Mouse (Mus musculus): ENCODE measurements around the gene Mettl23. TPM values are rescaled to one million over a fixed set of nuclear protein-coding genes. Genes with fewer than 3 reads are reported as not detected.

The Mettl23 gene
- polyA plus RNA-seq, 1 experiment from 2014 or later, result 60.4 TPM

DNA sequence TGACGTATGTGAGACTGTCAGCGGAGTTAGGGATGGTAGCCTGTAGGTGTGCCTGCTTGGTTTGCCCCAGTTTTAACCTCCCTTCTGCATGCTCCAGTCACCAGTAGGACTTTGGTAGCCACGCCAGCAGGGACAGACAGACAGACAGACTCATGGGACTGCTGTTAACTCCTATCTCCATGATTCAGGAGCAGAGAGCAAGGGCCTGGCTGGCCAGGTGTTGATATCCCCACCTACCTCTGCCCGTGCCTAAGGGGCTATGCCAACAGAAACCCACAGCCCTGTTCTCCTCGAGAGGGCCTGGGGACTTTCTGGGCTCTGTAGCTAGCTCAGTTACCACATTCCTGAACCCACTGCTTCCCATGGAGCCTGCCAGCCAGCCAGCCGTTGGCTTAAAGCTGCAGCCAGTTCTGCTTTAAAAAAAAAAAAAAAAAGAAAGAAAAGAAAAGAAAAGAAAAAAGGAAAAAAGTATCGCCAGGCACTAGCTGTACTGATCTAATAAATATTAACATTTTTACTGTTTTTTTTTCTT is 28.1 kb upstream of the Mettl23 start:
- H3K4me3 ChIP-seq (ENCODE audit: low read depth, low read length), result no peak overlapping the region
- H3K9ac ChIP-seq (ENCODE audit: low read depth, low read length), result 0 out of 2 replicates have a peak overlapping the region, but pooled peaks have one; percentile 56
- no peaks in the 10 kb centered on the region for H3K27me3 ChIP-seq (ENCODE audit: control insufficient read depth, insufficient read depth, low read length)
- 30% methylated on average over 7 of the region's 7 CpGs for WGBS (ENCODE audit: insufficient replicate concordance)
- no peaks in the 10 kb centered on the region for H3K9me3 ChIP-seq (replicated peaks; ENCODE audit: control insufficient read depth, low read length)
- H3K4me2 ChIP-seq, result peak overlapping the region; percentile 35; the same call in 1 of the 2 replicates
- peak overlapping the region; percentile 77 for H3K27ac ChIP-seq (ENCODE audit: low read depth, low read length)
- H3K4me1 ChIP-seq (ENCODE audit: control insufficient read depth, insufficient read depth, low read length), result peaks cover 52% of the 10 kb centered on the region
- ATAC-seq (replicated peaks; ENCODE audit: insufficient number of reproducible peaks, low FRiP score, low TSS enrichment), result no peak
- H3K36me3 ChIP-seq (ENCODE audit: control insufficient read depth, insufficient read depth, low read length), result no peaks in the 10 kb centered on the region

GRCm38 (mm10) chr11:116816769-116817168 is 26.3 kb upstream of the Mettl23 start:
- H3K9me3 ChIP-seq (replicated peaks; ENCODE audit: control insufficient read depth, low read length), result no peaks in the 10 kb centered on the region
- ATAC-seq (replicated peaks; ENCODE audit: insufficient number of reproducible peaks, low FRiP score, low TSS enrichment), result no peak
- H3K4me1 ChIP-seq (ENCODE audit: control insufficient read depth, insufficient read depth, low read length), result peaks cover 60% of the 10 kb centered on the region
- WGBS (ENCODE audit: insufficient replicate concordance), result 61% methylated on average over 5 of the region's 5 CpGs
- H3K4me3 ChIP-seq (ENCODE audit: low read depth, low read length), result no peak overlapping the region
- no peaks in the 10 kb centered on the region for H3K27me3 ChIP-seq (ENCODE audit: control insufficient read depth, insufficient read depth, low read length)
- H3K36me3 ChIP-seq (ENCODE audit: control insufficient read depth, insufficient read depth, low read length), result no peaks in the 10 kb centered on the region
- H3K4me2 ChIP-seq, result no peak overlapping the region
- no peak overlapping the region for H3K9ac ChIP-seq (ENCODE audit: low read depth, low read length)
- no peak overlapping the region for H3K27ac ChIP-seq (ENCODE audit: low read depth, low read length)

DNA sequence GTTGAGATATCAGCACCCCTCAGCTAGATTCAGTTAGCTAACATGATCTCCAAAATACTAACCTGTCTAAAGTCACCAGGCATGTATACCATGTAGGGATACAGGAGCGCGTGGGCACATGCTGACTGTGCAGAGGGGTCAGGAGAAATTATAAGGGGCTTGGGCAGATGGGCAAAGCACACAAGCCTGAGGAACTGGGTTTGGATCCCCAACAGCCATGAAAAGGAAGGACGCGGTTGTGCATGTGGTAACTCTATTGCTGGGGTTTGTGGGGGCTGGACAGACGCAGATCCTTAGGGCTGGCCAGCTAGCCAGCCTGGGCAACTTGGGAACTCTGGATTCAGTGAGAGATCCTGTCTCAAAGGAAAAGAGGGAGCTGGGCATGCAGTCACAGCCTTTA is 25.5 kb upstream of the Mettl23 start:
- H3K4me1 ChIP-seq (ENCODE audit: control insufficient read depth, insufficient read depth, low read length), result peaks cover 61% of the 10 kb centered on the region
- WGBS (ENCODE audit: insufficient replicate concordance), result 91% methylated on average over 5 of the region's 5 CpGs

GRCm38 (mm10) chr11:116818722-116819121 is 24.4 kb upstream of the Mettl23 start:
- no peaks in the 10 kb centered on the region for H3K27me3 ChIP-seq (ENCODE audit: control insufficient read depth, insufficient read depth, low read length)
- peak overlapping the region; percentile 3; the same call in 1 of the 2 replicates for H3K9ac ChIP-seq (ENCODE audit: low read depth, low read length)
- no peaks in the 10 kb centered on the region for H3K9me3 ChIP-seq (replicated peaks; ENCODE audit: control insufficient read depth, low read length)
- H3K4me1 ChIP-seq (ENCODE audit: control insufficient read depth, insufficient read depth, low read length), result peaks cover 52% of the 10 kb centered on the region
- no peak for ATAC-seq (replicated peaks; ENCODE audit: insufficient number of reproducible peaks, low FRiP score, low TSS enrichment)
- H3K4me3 ChIP-seq (ENCODE audit: low read depth, low read length), result no peak overlapping the region
- no peaks in the 10 kb centered on the region for H3K36me3 ChIP-seq (ENCODE audit: control insufficient read depth, insufficient read depth, low read length)
- H3K27ac ChIP-seq (ENCODE audit: low read depth, low read length), result no peak overlapping the region
- 54% methylated on average over 8 of the region's 8 CpGs for WGBS (ENCODE audit: insufficient replicate concordance)
- no peak overlapping the region for H3K4me2 ChIP-seq

More for the DNA sequence above, 25.5 kb upstream of the Mettl23 start:
- Histone ChIP-seq H3K27me3 (ENCODE audit: control insufficient read depth, insufficient read depth, low read length) (no peaks in the 10 kb centered on the region), H3K4me2 (no peak overlapping the region), H3K9me3 (replicated peaks; ENCODE audit: control insufficient read depth, low read length) (no peaks in the 10 kb centered on the region), H3K27ac (ENCODE audit: low read depth, low read length) (no peak overlapping the region), H3K36me3 (ENCODE audit: control insufficient read depth, insufficient read depth, low read length) (no peaks in the 10 kb centered on the region), H3K4me3 (ENCODE audit: low read depth, low read length) (no peak overlapping the region), H3K9ac (ENCODE audit: low read depth, low read length) (no peak overlapping the region)
- ATAC-seq (replicated peaks; ENCODE audit: insufficient number of reproducible peaks, low FRiP score, low TSS enrichment), result no peak

DNA sequence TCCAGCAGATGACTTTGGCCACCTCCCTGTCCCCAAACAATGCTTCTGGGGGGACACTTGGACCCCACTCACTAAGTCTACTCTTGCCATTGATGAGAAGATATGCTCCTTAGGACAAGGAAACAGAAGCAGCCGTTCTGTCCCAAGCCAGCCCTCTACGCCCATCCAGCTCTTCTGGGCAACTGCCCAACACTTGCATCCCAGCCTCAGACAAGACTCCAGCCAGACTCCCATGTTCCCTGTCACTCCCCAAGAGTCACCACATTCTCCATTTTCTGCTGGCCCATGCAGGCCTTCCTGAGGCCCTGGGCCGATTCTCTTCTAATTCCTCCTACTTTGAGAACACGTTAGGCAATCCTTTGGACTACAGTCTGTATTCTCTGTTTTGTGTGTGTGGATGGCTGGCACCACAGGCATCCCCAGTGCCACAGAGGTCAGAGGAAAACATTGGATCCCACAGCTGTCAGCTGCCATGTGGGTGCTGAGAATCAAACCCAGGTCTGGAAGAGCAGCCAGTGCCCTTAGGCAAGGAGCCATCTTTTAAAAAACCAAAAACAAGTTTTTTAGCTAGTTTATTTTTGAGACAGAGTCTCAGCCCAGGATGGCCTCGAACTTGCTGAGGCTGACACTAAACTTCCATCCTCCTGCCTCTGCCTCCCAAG is 23.0 kb upstream of the Mettl23 start:
- H3K27ac ChIP-seq (ENCODE audit: low read depth, low read length), result peak overlapping the region; percentile 77; the same call in 1 of the 2 replicates
- H3K27me3 ChIP-seq (ENCODE audit: control insufficient read depth, insufficient read depth, low read length), result no peaks in the 10 kb centered on the region
- H3K4me2 ChIP-seq, result no peak overlapping the region
- WGBS (ENCODE audit: insufficient replicate concordance), result 86% methylated on average over 5 of the region's 5 CpGs
- no peaks in the 10 kb centered on the region for H3K9me3 ChIP-seq (replicated peaks; ENCODE audit: control insufficient read depth, low read length)
- no peak for ATAC-seq (replicated peaks; ENCODE audit: insufficient number of reproducible peaks, low FRiP score, low TSS enrichment)
- H3K9ac ChIP-seq (ENCODE audit: low read depth, low read length), result no peak overlapping the region
- no peak overlapping the region for H3K4me3 ChIP-seq (ENCODE audit: low read depth, low read length)
- no peaks in the 10 kb centered on the region for H3K36me3 ChIP-seq (ENCODE audit: control insufficient read depth, insufficient read depth, low read length)
- H3K4me1 ChIP-seq (ENCODE audit: control insufficient read depth, insufficient read depth, low read length), result peaks cover 38% of the 10 kb centered on the region

DNA sequence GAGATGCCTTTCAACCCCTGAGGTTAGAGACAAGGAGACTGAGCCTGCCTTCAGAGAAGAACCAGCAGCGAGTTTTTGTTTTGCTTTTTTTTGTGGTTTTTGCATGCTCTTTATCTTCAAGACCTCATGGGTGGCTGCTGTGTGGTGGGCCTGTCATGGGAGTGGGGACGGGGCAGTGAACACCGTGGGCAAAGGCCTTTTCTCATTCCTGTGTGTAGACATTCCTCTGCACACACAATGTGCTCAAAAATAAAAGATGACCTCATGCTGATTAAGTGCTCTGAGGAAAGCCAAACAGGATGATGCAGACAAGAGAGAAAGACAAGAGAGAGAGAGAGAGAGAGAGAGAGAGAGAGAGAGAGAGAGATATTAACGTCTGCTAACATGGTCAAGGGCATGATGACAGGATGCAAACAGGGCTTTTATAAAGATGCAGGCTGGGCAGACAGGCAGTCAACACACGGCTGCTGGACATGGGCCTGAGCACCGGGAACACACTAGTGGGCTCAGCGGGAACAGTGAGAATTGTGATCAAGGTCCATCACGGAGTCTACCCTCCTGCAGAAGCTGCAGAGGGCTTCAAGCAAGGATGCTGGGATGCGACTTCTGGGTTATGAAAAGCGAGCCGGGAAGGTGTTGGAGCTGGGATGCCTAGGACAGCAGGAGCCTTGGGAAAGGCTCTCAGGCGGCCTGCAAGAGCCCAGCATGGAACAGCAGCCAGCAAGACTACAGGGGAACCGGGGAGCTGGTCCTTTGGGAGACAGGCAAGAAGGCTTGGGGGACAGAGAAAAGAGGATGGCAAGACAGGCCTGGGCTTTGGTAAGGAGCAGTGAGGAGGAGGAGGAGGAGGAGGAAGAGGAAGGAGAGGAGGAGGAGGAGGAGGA is 21.8 kb upstream of the Mettl23 start:
- Histone ChIP-seq H3K4me1 (ENCODE audit: control insufficient read depth, insufficient read depth, low read length) (peaks cover 41% of the 10 kb centered on the region), H3K9ac (ENCODE audit: low read depth, low read length) (peak overlapping the region; percentile 58), H3K4me3 (ENCODE audit: low read depth, low read length) (no peak overlapping the region), H3K27me3 (ENCODE audit: control insufficient read depth, insufficient read depth, low read length) (no peaks in the 10 kb centered on the region), H3K36me3 (ENCODE audit: control insufficient read depth, insufficient read depth, low read length) (no peaks in the 10 kb centered on the region), H3K4me2 (peak overlapping the region; percentile 43), H3K9me3 (replicated peaks; ENCODE audit: control insufficient read depth, low read length) (no peaks in the 10 kb centered on the region), H3K27ac (ENCODE audit: low read depth, low read length) (peak overlapping the region; percentile 77)
- 45% methylated on average over 13 of the region's 13 CpGs for WGBS (ENCODE audit: insufficient replicate concordance)
- no peak for ATAC-seq (replicated peaks; ENCODE audit: insufficient number of reproducible peaks, low FRiP score, low TSS enrichment)

DNA sequence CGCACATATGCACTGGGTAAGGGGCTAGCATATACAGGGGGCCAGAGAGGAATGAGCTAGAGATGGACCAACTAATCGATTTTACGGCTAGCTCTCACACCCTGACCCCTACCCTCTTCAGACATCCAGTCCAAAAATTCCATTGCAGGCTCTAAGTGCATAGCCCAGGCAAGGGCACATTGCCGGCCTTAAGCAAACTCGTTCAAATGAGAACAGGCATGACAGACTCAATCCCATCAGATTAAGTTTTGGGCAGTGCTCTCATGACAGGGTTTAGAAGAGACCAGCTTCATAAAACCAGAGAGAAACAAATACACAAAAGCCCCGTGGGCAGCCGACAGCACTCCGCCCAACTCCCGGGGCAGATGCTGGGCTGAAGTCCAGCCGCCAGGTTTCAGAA is 20.9 kb upstream of the Mettl23 start:
- H3K9me3 ChIP-seq (replicated peaks; ENCODE audit: control insufficient read depth, low read length), result no peaks in the 10 kb centered on the region
- H3K27me3 ChIP-seq (ENCODE audit: control insufficient read depth, insufficient read depth, low read length), result no peaks in the 10 kb centered on the region
- H3K4me2 ChIP-seq, result peak overlapping the region; percentile 43; the same call in 1 of the 2 replicates
- H3K4me3 ChIP-seq (ENCODE audit: low read depth, low read length), result no peak overlapping the region
- no peaks in the 10 kb centered on the region for H3K36me3 ChIP-seq (ENCODE audit: control insufficient read depth, insufficient read depth, low read length)
- ATAC-seq (replicated peaks; ENCODE audit: insufficient number of reproducible peaks, low FRiP score, low TSS enrichment), result no peak
- no peak overlapping the region for H3K27ac ChIP-seq (ENCODE audit: low read depth, low read length)
- peaks cover 46% of the 10 kb centered on the region for H3K4me1 ChIP-seq (ENCODE audit: control insufficient read depth, insufficient read depth, low read length)
- 75% methylated on average over 10 of the region's 10 CpGs for WGBS (ENCODE audit: insufficient replicate concordance)
- no peak overlapping the region for H3K9ac ChIP-seq (ENCODE audit: low read depth, low read length)

DNA sequence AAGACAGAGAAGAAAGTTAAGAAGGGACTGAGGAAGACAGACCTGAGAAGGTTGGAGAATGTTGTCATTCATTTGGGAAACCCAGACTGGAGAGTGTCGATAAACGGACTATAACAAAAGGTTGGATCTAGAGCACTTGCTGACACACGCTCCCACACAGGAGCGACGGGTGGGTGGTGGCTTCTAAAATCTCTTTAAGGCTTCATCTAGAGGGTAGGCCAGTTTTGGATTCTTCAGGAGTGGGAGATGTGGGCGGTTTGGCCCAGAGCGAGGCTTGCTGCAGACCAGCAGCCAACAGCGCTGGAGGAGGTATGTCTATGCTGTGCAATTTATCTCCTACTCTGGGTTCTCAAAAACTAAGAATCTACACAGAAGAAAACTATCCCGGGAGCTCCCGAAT is 20.5 kb upstream of the Mettl23 start:
- Histone ChIP-seq H3K4me2 (no peak overlapping the region), H3K4me3 (ENCODE audit: low read depth, low read length) (no peak overlapping the region), H3K9ac (ENCODE audit: low read depth, low read length) (no peak overlapping the region), H3K9me3 (replicated peaks; ENCODE audit: control insufficient read depth, low read length) (no peaks in the 10 kb centered on the region), H3K27me3 (ENCODE audit: control insufficient read depth, insufficient read depth, low read length) (no peaks in the 10 kb centered on the region), H3K27ac (ENCODE audit: low read depth, low read length) (no peak overlapping the region), H3K36me3 (ENCODE audit: control insufficient read depth, insufficient read depth, low read length) (no peaks in the 10 kb centered on the region), H3K4me1 (ENCODE audit: control insufficient read depth, insufficient read depth, low read length) (peaks cover 47% of the 10 kb centered on the region)
- WGBS (ENCODE audit: insufficient replicate concordance), result 89% methylated on average over 10 of the region's 10 CpGs
- no peak for ATAC-seq (replicated peaks; ENCODE audit: insufficient number of reproducible peaks, low FRiP score, low TSS enrichment)

Data from heart, embryonic 11.5 days (tissue).